Mouse (Mus musculus) heart, embryonic 10.5 days (tissue): ENCODE measurements at regions not wholly inside any gene's neighbourhood (a gene's known extent, or its start where the extent isn't known, plus 50 kb on each side); places are given as distances from the start of the nearest gene placed in this dataset.
"Not testable (repeated sequence)": the region's sequence is repeated elsewhere in the genome, so short reads cannot be mapped to it uniquely, and the experiment has no call there.

Experiments
- DNase-seq: peaks from one replicate; pipeline ENCODE4 v3.0.0-alpha.2; 2017; ENCODE audit warnings: low spot score
- H3K27ac ChIP-seq: fragments of 300-500 bp; sonication (generic); 2 replicates; pipeline ENCODE4 v1.5.1; 2016; ENCODE audit warnings: mild to moderate bottlenecking
- H3K27me3 ChIP-seq: fragments of 300-500 bp; sonication (generic); 2 replicates; pipeline ENCODE4 v1.6.1; 2016; ENCODE audit warnings: mild to moderate bottlenecking; ENCODE audit not compliant: poor library complexity, insufficient read depth, severe bottlenecking
- H3K36me3 ChIP-seq: fragments of 300-500 bp; sonication (generic); 2 replicates; pipeline ENCODE4 v1.6.1; 2016; ENCODE audit warnings: mild to moderate bottlenecking, moderate library complexity
- H3K4me1 ChIP-seq: fragments of 300-500 bp; sonication (generic); 2 replicates; pipeline ENCODE4 v1.6.1; 2016; ENCODE audit warnings: mild to moderate bottlenecking
- H3K4me3 ChIP-seq: fragments of 300-500 bp; sonication (generic); 2 replicates; pipeline ENCODE4 v1.5.1; 2016; ENCODE audit warnings: mild to moderate bottlenecking, moderate library complexity
- H3K9me3 ChIP-seq: fragments of 300-500 bp; sonication (generic); 2 replicates; pipeline ENCODE4 v1.6.1; 2016; ENCODE audit warnings: mild to moderate bottlenecking, moderate library complexity
- WGBS: fragments of 180-500 bp; shearing (Covaris S2); methylation state at CpG from one replicate; pipeline ENCODE4 v1.1.7; 2016; 5-methylcytosine and 5-hydroxymethylcytosine counted together

DNA sequence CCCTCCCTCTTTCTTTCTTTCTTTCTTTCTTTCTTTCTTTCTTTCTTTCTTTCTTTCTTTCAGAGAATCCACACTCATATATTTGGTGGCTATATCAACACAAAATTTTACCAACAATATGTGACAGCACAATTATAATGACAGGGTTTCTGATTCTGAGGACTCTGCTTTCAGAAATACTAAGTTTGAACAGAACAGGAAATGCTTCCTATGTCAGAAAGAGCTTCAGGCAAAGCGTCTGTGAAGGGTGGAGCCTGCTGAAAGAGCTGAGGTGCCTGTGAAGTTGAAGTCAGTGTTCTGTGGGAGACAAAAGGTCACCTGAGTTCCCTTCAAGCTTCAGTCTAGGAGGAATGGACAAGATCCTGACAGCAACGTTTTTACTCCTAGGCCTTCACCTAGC, 670.8 kb upstream of the Olfr1507 start:
- not testable (repeated sequence) for H3K27ac ChIP-seq, H3K36me3 ChIP-seq
- WGBS, result no CpG with 5 or more reads among the region's 2 CpGs

DNA sequence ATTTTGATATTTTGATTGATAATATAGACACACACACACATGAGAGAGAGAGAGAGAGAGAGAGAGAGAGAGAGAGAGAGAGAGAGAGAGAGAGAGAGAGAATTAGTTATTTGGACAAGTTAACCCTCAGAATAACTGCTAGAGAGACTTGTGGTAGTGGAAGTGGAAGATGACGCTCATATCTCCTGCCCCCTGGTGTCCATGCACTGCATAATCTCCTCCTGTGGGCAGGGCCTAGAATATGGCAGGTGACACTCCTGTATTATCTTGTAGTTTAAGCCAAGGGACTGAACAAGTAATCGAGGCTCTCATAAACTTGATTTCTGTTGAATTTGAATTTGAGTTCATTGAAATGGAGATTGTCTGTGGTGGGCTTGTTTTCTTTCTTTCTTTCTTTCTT, 663.5 kb upstream of the Olfr1507 start:
- H3K36me3 ChIP-seq, H3K4me3 ChIP-seq, H3K4me1 ChIP-seq, H3K27ac ChIP-seq, H3K27me3 ChIP-seq, H3K9me3 ChIP-seq, DNase-seq: not testable (repeated sequence)
- WGBS, result no CpG with 5 or more reads among the region's 2 CpGs

More for the DNA sequence above, 670.8 kb upstream of the Olfr1507 start:
- not testable (repeated sequence) for DNase-seq, H3K4me3 ChIP-seq, H3K4me1 ChIP-seq, H3K27me3 ChIP-seq, H3K9me3 ChIP-seq

DNA sequence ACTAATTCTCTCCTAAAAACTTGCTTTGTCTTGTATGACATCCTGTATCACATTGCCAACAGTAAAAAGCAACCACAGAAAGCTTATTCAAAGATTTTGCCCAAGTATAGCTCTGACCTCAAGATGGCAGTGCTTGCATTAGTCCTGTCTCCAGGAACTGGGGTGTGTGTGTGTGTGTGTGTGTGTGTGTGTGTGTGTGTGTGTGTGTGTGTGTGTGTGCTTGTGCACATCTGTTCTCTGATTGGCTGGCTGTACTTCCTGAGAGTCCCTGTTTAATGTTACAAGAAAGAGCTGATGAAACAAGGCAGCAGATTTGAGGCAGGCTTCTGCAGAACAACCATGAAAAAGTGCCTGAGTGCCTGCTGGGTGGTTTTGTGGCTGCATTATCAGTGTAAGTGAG, 639.2 kb upstream of the Olfr1507 start:
- not testable (repeated sequence) for H3K36me3 ChIP-seq, H3K27ac ChIP-seq, H3K9me3 ChIP-seq, H3K27me3 ChIP-seq, H3K4me3 ChIP-seq, H3K4me1 ChIP-seq, DNase-seq

DNA sequence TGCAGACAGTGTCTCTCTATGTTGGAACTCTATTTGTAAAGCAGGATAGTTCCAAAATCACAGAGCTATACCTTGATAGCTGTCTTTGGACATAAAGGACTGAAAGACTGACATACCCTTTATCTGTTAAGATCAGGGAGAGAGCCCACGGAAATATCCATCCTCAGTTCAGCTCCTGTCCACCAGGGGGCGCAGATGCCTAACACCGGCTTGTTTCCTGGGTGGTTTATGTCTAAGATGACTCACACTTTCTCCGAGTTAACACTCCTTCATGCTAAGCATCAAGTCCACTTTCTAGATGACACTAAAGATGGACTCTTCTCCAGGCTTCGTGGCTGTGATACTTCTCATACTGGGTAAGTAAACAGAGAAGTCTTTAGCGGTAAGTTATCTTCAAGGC, 636.8 kb upstream of the Olfr1507 start:
- H3K9me3 ChIP-seq, H3K27ac ChIP-seq, H3K27me3 ChIP-seq, H3K4me1 ChIP-seq, H3K36me3 ChIP-seq, DNase-seq, H3K4me3 ChIP-seq: not testable (repeated sequence)
- WGBS, result 15% methylated on average over 6 of the region's 6 CpGs

DNA sequence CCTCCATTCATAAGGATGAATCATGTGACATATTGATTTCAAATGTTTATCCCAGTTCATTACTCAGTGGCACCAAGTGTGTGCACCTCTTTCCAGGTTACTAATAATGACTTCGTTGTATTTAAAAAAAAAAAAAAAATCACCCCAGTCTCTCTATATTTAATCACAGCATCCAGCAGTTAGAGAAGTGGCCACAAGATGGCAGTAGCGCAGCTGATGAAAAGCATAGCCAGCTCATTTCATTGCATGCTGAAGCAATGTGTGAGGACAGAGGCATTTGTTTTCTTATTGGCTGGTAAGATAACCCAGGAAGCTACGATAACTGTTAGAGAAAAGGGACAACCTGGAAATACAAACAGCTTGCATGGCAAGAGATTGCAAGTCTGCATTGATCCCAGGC, 626.2 kb upstream of the Olfr1507 start:
- H3K4me1 ChIP-seq, H3K27ac ChIP-seq, H3K4me3 ChIP-seq, H3K36me3 ChIP-seq, H3K9me3 ChIP-seq, H3K27me3 ChIP-seq, DNase-seq: not testable (repeated sequence)
- WGBS, result 25% methylated on average over 2 of the region's 3 CpGs

DNA sequence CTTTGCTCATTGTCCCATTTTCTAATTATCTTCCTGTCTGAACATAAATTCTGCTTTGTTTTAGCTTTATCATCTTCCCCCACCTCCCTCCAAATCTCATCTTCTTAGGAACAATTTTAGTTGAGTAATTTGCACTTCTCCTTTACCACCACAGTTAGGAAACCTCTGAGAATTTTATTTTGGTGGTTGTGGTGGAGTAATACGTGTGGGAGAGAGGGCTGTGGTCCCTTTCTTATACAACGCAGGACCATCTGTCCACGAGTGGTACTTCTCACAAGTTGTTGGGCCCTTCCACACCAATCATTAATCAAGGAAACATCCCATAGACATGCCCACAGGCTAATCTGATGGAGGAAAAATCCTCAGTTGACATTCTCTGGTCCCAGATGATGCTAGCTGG, 614.2 kb upstream of the Olfr1507 start:
- not testable (repeated sequence) for H3K27ac ChIP-seq, DNase-seq, H3K4me1 ChIP-seq, H3K36me3 ChIP-seq, H3K27me3 ChIP-seq, H3K9me3 ChIP-seq, H3K4me3 ChIP-seq
- WGBS, result 84% methylated on average over 3 of the region's 3 CpGs

DNA sequence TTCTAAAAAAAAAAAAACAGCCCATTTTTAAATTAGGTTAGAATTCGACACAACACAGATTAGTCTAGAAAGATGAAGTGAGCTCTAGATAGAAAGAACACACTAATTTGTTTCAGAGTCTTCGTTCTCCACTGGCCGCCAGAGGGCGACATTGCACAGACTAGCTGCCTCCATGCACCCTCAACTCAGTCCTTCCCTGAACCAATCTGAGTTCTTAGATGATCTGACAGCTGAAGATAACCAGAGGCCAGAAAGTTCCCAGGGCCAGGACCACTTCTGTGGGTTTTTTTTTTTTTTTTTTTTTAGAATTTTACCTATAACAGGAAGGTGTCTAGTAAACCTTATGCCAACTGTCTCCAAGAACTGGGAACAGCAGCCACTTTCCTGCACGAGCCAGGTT, 605.8 kb upstream of the Olfr1507 start:
- not testable (repeated sequence) for H3K4me1 ChIP-seq, H3K27me3 ChIP-seq, H3K4me3 ChIP-seq, H3K9me3 ChIP-seq, H3K27ac ChIP-seq, DNase-seq, H3K36me3 ChIP-seq
- 29% methylated on average over 5 of the region's 5 CpGs for WGBS

DNA sequence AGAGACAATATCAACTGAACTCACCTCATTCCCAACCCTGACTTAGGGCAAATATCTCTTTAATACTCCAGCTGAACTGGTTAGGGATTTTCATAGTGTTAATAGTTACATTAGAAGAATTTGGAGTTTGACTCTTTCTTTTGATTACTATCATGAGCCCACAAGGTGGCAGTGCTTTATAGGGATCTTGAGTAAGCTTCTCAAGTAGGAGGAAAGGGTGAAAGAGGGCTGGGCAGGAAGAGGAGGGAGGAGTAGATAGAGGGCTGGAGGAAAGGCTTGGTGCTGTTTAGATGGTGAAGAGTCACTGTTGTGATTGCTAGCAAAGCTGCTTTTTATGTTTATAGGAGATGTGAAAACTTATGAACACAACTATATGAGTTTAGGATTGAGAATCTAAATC, 595.4 kb upstream of the Olfr1507 start:
- H3K36me3 ChIP-seq, H3K27ac ChIP-seq, DNase-seq, H3K9me3 ChIP-seq, H3K4me3 ChIP-seq, H3K4me1 ChIP-seq, H3K27me3 ChIP-seq: not testable (repeated sequence)

DNA sequence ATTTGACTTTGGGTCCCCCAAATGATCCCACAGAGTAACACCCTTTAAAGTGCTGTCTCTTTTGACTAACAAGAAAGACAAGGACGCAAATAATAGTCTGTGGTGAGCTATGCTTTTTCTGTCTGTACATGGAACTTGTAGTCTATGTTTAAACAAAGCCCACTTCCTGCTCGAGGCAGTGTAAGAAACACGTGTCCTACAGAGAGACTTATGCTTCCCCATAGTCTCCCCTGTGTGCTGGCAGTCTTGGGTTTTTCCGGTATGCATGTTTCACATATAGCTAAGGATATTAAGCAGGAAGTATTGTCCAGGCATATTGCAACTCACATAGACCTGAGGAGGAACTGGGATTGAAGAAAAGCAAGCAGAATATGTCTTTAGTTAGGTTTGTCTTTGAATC, 586.3 kb upstream of the Olfr1507 start:
- not testable (repeated sequence) for H3K36me3 ChIP-seq, H3K4me1 ChIP-seq, H3K9me3 ChIP-seq, H3K27me3 ChIP-seq, DNase-seq, H3K4me3 ChIP-seq, H3K27ac ChIP-seq
- 72% methylated on average over 4 of the region's 4 CpGs for WGBS

DNA sequence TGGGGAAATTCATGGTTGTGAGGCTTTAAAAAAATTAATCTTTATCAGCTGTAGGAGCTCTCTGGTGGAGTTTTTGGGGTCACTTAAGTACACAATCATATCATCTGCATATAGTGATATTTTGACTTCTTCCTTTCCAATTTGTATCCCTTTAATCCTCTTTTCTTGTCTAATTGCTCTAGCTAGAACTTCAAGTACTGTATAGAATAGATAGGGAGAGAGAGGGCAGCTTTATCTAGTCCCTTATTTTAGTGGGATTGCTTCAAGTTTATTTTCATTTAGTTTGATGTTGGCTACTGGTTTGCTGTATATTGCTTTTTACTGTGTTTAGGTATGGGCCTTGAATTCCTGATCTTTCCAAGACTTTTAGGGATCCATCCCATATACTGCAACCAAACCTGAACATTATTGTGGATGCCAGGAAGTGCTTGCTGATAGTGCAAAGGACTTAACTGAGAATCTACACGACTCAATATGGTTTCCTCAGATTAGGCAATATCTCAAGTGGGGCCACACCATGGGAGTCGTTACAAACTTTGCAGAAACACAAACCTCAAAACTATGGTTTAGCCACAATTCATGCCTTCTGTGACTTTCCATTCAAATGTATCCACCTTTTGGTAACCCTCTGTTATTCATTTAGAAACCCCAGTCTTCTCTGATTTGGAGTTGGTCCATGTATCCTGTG, 585.6 kb upstream of the Olfr1507 start:
- H3K36me3 ChIP-seq, H3K27ac ChIP-seq, H3K27me3 ChIP-seq, H3K4me3 ChIP-seq, H3K9me3 ChIP-seq, DNase-seq, H3K4me1 ChIP-seq: not testable (repeated sequence)
- no CpG with 5 or more reads among the region's 2 CpGs for WGBS

DNA sequence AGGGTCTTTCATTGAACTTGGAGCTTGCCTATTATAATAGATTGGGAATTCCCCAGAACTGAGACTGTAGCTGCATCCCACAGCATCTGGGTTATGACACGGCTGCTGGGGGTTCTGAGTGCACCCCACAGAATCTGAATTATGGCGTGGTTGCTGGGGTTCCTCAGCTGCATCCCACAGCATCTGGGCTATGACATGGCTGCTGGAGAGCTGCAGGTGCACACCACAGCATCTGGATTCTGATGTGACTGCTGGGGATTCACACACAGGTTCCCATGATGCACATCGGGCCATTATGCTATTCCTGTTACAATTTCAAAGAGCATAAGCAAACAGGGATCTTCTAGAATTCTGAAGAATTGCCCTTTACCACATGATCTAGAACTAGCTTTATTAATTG, 585.0 kb upstream of the Olfr1507 start:
- not testable (repeated sequence) for H3K27ac ChIP-seq, H3K9me3 ChIP-seq, H3K4me3 ChIP-seq, DNase-seq, H3K27me3 ChIP-seq, H3K4me1 ChIP-seq, H3K36me3 ChIP-seq
- 68% methylated on average over 3 of the region's 3 CpGs for WGBS

DNA sequence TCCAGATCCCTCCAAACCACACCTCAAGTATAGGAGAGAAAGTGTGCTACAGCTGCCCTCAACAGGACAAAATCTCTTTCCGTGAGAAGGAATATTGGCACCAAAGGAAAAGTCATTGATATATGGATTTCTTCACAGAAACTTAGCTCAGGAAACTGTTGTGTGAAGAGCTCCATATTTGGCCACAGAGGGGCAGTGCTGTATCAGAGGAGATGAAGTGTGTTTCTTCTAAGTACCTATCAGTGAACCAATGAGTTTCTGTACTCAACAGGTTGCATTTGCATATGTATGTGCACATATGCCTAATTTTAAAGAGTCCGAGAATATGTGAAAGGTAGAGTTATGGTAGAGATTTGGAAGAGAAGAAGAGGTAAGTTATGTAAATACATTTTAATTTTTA, 580.4 kb upstream of the Olfr1507 start:
- not testable (repeated sequence) for H3K9me3 ChIP-seq
- WGBS, result 80% methylated on average over 2 of the region's 2 CpGs

DNA sequence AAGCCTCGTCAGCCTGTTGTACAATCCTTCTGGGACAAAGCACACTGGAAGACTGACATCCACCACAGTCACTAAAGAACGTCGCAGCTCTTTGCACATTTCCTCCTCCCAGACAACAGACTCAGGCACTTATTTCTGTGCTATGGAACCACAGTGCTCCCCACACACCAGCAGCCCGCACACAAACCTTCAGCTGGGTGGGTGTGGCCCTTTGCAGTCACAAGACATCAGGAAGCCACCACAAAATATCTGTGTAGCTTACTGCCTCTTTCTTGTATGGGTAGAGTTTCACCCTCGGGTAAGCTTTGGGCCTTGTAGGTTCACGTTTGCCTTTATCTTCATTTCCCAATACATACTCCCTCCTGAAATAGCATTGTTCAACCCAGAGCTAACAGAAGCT, 577.6 kb upstream of the Olfr1507 start:
- H3K9me3 ChIP-seq, H3K4me1 ChIP-seq, H3K27me3 ChIP-seq, H3K27ac ChIP-seq, H3K36me3 ChIP-seq, DNase-seq, H3K4me3 ChIP-seq: not testable (repeated sequence)
- WGBS, result 74% methylated on average over 6 of the region's 6 CpGs

More for the DNA sequence above, 580.4 kb upstream of the Olfr1507 start:
- not testable (repeated sequence) for DNase-seq, H3K4me3 ChIP-seq, H3K27me3 ChIP-seq, H3K27ac ChIP-seq, H3K36me3 ChIP-seq, H3K4me1 ChIP-seq

DNA sequence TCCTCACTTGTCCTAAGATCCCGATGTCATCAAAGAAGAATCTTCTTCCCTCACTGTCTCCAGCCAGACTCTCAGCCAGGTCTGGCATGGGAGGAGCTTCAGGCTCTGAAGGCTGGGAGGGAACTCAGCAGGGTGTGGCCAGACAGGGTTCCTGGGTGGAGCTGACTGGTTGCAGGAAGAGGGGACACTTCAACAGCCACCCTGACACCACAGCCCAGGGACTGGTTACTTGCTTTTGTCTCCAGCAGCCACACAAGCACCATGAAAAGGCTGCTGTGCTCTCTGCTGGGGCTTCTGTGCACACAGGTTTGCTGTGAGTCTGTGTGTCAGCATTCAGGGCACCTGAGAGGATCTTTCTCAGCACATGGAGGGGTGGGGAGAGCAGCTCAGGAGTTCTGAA, 577.0 kb upstream of the Olfr1507 start:
- not testable (repeated sequence) for H3K27ac ChIP-seq, H3K4me3 ChIP-seq, H3K4me1 ChIP-seq, H3K36me3 ChIP-seq, H3K9me3 ChIP-seq, H3K27me3 ChIP-seq, DNase-seq
- WGBS, result no CpG with 5 or more reads among the region's 1 CpGs
